Mouse (Mus musculus) cerebellum, adult 18-20 months (tissue): Measurements from ENCODE around the gene Synpo2.

Experiments used
- DNase-seq, 2 experiments: peaks; one replicate each; pipeline ENCODE4 v3.0.0; 2021

Gene Synpo2

DNA sequence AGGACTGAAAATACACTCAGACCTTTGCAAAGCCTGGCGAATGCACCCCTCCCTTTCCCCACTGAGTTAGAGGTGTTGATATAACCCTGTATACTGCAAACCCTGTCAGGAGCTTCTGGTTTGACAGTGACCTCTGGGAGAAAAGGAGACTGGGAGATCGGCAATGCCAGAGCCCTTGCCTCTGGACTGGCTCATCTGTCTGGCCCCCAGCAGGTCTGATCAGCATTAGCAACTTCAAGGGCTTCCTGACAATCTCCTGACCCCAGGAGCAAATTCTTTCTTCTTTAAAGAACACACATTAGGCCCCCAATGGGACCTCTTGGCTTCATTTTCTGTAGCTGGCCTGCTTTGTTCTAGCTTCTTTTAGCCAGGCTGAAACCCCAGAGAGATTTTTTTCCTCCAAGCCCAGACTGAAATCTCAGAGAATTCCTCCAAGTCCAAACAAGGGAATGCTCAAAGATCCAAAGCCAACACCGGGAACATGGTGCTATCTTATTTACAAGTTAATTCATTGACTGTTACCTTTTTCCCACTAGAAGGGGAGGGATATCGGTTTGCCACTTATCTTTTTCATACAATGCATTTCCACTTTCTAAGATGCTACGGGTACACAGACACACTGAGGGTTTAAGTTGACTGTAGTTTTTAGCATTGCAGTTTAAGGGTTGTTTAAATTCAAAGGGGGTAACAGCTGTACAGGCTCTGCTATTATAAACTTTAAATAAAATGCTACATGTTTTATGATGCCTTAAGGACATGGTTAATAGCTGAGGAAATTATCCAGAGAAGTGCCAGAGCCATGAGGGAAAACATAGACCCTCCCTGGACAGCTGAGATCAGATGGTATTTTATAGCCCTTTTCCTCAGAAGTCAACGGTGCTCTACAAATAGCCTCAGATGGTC, 73.4 kb downstream of the Synpo2 start:
- DNase-seq = no peak

DNA sequence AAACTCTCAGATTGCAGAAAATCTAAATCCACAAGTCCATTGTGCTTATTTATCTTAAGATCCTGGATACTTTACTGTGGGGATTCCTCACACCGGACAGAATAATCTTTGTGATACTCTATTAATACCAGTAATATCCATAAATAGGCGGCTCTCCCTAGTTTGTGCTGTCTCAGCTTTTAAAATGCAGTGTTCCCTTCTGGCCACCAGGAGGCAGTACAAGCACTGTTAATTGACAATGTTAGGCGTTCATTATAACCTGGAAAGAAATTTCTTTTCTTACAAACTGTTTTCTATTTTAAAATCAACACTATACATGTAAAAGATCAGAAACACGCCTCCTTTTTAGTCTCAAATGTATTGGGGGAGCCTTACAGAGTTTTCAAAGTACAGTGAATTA, 75.2 kb downstream of the Synpo2 start:
- DNase-seq = peak; percentile 15 to 28

DNA sequence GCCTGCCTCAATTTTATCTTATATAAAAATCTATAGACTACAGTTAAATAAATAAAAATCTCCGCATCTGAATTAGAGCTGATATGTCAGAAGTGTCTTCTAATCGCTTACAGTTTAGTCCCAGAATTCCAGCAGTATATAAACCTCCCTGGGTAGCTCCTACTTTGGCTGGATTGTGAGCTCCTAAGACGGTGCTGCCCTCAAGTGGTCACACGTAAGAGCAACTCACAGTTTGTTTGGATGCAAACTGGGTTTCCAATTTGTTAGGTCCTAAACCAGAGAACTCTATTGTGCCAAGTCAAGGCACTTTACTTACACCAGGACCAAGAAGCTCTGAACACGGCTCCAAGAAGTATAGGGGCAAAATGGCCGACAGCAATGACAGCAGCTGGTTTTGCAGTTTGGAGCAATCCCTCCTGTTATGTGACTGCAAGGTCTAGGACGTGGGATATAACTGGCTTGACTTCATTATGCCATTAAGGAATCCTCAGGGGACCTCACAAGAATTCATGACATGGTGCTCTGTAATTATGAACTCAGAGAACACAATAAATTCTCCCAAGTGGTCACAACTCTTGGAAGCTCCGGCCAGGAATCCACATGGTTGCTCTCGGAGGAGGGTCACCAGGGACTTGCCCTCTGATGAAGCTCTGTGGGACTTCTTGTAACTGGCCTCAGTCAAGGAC, 76.7 kb downstream of the Synpo2 start:
- peak; percentile 21 to 24 for DNase-seq

DNA sequence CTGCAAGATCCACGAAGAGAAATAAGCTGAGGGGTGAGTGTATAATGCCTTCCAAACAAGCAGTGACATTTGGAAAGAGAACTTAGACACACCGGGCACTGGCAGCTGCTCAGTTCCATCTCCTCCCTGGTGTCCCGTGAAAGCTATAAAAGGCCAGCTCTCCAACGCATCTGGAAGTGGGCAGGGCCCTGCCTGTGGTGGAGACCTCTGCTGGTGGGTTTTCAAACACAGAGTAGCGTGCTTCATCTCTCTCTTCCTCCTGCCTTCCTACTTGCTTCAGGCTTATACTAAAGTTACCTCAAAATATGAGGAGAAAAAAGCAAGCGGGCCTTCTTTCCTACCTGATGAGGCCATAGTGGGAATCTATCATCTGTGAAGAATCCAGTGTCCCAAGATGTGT, 77.4 kb downstream of the Synpo2 start:
- no peak for DNase-seq

DNA sequence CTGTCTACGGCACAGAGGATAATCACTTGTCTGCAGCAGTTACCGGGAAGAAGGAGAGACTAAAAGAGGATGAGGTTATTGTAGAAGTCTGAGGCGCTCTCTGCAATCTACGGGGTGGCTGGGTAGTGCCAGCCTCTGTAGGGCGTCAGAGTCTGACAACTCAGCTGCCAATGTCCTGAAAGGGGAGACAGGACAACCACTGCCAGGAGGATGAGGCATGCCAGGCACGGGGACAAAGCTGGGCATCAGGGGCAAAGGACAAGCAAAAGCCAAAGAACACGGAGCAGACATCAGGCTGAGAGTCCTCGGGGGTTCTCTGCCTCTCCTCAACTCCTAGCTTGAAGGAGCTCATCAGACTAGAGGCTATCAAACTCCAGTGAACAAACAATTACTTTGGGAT, 82.6 kb downstream of the Synpo2 start:
- DNase-seq = no peak

DNA sequence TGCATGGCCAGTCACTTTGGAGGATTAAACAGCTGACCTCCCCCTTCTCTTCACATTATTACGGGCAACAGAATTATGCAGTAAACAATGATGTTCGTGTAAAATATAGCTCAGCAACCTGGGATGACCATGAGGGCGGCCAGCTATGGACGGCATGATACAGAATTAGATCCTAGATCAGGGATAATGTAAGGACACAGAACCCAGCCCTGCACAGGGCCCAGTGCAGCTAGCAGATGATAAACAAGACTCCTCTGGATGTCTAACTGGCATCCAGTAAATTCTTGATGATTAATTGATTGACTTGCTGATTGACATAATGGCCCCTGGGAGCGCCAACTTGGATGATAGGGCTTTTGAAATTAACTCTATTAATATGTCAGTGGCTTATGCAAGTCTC, 83.0 kb downstream of the Synpo2 start:
- no peak for DNase-seq

DNA sequence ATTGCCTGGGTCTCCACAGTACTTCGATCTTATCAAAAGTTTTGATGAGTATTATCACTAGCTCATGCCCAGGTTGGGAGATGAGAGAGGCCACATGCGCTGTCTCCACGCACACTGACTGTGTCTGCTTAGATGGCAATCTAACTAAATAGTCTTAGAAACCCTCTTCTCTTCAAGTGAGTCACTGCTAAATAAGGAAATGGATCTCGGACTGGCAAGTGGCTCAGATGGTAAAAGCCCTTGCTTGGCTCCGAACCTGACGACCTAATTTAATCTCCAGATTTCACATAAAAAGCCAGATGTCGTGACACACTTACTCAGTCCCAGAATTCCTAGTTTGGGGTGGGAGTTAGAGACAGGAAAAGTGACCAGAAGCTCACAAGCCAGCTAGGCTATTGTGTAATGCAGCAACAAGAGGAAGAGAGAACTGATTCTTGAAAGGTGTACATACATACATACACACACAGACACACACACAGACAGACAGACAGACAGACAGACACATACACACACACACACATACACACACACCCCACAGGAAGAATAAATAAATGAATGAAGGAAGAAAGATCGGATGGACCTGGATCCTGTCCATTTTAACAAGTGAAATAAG, 85.3 kb downstream of the Synpo2 start:
- no peak for DNase-seq

DNA sequence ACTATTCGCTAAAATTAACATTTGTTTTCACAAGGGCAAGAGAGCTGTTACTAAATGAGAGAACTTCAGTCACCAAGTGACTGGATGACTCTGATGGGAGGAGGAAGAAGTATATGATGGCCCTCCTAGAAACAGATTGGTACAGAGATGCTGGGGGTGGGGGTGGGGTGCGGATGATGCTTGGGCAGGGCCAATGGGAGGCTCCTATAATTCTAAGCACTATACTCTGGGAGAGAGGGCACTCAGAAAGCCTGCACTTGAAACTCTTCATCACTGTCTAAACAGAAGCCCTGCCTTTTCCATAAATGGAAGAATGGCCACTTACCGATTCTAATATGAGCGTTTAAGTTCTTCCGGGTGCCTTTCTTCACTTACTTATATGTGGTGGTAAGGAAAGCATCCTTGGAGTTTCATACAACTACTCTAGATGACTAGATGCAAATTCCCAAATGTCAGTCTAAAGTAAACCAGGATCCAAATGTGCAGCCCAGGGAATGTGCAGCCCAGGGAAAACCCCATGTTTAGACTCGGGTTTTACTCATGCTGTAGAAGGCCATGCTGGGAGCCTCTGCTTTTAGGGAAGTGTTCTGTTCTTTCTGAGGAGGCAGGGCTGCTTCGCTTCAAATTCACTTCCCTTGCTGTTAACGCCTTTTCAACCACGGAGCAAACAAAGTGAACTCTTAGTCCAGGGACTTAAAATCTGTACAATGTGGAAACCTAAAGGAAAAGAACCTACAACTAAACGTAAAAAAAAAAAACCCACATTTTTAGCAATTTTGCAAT, 86.4 kb downstream of the Synpo2 start:
- DNase-seq = no peak

DNA sequence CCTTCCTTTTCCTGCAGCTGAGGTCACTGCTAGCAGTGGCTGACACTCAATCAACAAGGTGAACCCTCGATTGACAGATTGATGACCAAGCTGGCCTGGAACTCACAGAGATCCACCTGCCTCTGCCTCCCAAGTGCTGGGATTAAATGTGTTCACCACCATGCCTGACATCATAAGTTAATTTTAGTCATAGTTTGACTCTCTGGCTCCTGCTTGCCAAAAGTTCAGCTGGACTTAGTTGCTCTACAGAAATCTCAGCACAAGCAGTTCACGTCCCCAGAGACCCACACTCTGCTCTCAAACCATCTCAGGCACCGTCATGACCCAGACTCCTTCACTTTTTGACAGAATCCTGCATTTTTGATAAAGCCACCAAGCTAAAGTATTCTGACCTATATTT, 87.3 kb downstream of the Synpo2 start:
- DNase-seq = no peak

DNA sequence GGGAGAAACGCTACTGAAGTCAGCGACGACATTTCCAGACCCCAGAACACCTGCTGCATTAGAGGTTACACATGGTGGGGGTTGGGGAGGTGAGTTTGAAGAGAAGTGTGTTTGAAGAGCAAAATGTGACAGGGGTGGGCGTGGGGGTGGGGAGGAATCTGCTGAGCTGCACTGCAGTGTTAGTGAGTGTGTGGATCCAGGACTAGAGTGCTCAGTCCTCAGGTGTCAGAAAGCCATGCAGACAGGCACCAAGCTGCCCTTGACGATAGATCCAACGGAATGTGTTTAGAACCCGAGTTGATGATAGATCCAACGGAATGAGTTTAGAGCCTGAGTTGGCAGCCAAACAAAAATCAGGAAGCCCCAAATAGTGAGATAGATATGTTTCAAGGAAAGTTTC, 89.4 kb downstream of the Synpo2 start:
- no peak for DNase-seq

DNA sequence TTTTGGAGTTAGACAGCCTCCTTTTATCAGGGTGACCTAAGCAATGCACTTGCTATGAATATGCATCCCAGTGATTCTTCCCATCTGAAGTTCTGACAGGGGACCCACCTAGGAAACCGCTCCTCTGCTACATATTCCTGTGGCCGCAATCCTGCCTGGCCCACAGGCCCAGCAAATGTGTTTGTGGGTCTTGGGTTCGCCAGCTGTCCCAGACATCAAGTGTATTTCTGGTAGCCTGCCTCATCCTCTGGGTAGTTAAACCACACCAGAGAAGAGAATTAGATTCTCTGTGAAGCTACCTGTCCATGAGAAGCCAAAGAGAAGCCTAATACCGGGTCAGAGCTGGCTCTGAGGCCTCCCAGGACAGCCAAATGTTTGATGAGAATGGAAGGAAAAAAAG, 90.0 kb downstream of the Synpo2 start:
- no peak for DNase-seq

DNA sequence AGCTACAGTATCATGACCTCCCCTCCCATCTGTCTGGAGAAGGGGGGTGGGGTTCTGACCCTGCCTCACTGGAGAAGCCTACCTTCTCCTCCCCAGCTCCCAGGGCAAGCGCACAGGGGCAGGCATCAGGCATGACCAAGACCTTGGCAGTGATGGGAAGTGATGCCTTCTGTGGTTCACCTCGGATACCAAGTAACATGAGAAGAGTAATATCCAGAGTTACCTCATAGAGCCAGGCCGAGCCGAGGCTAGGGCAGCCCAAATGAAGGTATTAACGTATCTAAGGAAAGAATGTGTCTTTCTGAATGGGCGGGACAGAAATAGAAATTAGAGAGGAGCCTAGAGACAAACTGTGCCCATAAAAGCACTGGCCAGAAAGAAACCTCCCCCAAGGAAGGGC, 92.5 kb downstream of the Synpo2 start:
- DNase-seq = no peak

DNA sequence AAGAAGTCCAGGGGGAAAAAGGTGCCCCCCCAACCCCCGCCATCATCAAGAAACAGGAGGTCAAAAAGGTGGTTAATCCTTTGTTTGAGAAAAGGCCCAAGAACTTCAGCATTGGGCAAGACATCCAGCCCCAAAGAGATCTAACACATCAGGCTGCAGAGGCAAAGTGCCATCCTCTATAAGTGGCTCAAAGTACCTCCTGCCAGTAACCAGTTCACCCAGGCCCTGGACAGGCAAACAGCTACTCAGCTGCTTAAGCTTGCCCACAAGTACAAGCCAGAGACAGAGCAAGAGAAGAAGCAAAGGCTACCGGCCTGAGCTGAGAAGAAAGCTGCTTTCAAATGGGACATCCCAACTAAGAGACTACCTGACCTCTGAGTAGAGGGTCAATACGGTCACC, 93.7 kb downstream of the Synpo2 start:
- no peak for DNase-seq

DNA sequence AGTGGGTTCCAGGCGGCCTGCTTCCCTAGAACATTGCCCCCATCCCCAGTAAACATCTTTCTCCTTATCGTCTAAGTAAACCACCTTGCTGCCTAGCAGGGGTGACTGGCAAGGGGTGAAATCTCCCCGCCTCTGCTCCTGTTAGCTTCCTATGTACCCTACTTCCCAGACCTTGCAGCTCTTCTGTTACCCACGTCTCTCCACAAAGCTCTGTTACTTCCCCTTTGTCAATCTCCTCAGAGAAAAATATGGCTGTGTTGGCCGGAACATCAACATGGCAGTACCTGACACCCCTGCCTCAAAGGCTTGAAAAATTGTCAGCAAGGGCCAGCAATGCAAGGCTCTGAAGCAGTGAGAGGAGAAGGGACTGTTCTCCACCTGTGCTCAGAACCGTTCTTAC, 94.9 kb downstream of the Synpo2 start:
- DNase-seq = no peak

DNA sequence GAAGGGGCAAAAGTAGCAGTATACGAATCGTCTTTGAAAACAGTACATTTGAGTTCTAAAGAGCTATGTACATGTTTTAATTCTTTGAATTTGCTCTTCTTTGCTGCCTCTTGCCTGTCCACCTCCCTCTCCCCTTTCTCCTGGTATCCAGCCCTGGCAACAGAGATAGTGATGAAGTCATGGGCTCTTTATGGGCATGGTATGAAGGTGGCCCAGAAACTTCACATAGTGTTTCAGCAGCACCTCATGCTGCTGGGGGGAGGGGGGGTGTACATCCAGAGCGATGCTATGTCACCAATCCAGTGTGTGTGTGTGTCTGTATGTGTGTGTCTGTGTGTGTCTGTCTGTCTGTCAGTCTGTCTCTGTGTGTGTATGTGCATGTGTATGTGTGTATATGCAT, 95.8 kb downstream of the Synpo2 start:
- DNase-seq = no peak

DNA sequence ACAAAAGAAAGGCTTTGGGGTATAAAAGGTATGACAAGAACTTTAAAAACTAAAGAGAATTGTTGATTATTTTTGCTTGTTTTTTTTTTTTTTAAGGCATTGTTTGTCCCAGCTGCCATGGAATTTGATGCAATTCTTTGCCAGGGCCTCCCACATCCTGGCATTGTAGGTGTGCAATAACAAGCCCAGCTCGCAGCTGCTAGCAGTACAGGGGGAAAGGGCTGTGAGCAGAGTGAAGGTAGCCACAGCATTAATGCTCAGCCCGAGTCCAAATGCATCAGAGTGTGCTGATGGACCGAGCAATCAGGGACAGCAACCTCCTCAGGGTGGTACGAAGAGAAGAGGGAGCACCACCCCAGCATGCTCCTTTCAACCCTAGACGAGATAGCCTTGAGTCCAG, 96.3 kb downstream of the Synpo2 start:
- no peak for DNase-seq

DNA sequence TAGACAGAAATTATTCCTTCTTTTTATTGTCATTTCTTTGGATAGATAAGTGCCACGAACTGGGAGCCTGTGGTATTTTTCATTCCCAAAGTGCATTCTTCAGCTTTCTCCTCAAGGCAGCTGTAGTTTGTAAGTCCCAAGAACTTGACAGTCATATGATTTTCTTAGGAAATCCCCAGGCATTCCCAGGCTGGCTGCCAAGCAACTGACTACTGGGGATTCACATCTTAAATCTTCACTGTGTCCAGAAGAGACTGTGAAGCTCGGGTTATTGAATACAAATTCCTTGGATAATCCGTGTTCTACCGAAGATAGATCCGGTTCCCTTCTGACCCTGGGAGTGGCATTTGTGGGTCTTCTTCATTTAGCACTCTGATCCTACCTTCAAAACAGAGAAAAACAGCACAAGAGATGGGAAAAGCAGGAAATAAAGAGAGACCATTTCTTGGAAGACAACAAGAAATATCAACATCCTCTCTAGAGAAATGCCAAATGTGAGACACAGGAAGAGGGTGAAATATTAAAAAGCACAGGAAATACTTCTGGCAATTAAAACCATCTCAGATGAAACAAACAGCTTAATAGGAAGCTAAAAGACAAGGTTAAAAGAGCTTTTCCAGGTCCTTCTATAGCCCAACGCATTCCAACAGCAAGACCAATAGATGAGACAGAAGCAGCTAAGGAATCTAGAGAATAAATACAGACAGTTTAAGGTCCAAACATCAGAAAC, 97.5 kb downstream of the Synpo2 start:
- DNase-seq = no peak

DNA sequence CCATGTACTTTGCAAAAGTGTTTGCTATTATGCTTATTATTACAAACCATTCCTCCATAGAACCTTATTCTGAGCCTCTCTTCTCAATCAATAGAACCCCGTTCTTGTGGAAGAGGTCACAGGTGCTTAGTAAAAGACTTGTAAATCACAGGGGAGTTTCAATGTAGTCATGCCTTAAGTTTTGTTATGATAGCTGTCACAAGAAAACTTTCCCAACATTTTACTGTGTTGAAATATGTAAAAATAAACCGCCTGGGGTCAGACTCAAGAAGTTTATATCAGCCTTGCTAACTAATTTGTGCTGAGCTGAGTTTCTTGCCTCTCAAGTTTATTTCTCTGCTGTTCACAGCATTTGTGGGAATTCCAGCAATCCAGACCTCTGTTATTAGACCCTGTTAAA, 103.8 kb downstream of the Synpo2 start:
- no peak for DNase-seq

DNA sequence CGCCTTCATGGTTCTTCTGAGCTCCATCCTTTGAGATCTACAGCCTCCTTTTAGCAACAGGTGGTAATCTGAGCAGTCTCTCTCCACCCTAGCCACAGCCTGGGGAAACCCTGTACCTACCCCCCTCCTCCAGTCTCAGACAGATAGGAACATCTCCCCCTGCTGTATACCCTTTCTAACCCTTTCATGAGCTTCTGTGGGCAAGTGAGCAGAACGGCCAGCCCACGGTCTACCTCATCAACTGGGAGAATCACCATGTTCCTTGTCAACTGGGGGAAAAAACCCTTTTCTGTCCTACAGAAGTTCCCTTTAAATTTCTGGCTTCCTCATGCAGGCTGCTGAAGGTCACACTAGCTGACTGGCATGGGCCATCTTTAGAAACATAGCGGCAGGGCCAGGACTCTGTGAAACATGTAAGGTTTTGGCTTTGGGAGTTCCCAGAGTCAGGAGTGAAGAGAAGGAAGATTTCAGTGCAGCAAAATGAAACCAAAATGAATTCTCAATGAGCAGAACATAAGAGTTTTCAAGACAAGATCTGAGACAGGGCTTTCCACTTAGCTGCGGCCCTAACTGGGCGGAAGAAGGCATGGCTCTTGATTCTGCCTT, 104.7 kb downstream of the Synpo2 start:
- DNase-seq = no peak

DNA sequence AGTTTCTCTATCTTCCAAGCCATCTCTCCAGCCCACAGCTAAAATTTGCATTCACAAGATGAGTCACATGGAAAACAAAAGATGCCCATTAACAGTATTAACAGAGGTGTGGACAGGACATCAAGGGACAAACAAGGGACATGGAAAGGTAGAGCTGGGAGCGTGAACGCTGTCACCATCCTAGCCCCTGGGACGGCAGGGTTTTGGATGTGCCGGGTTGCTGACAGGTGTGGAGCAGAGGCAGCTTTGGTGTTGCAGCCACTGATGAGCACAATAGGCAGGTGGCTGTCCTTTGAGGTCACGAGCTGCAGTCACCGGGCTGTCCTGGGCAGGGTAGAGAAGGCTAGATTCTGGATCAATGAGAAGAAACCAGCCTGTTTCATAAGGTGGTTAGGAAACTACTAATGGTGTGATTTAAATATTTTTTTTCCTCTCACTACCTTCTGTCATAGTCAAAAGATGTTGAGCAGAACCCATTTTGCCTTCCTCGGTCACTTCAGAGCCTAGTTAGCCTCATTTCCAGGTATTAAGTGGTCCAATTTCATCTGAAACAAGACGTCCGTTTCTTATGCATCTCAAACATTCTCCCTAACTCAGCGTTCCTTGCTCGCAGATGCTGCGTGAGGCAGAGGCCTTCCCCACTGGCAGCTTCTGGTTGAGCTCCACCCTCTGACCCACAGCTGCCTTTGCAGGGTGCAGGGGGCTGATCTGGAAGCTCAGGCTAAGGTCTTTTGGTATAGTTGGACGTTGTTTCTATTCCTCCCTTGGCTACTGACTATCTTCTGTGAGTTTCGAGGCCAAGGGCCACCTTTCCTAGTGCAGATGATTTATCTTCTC, 105.4 kb downstream of the Synpo2 start:
- no peak for DNase-seq

DNA sequence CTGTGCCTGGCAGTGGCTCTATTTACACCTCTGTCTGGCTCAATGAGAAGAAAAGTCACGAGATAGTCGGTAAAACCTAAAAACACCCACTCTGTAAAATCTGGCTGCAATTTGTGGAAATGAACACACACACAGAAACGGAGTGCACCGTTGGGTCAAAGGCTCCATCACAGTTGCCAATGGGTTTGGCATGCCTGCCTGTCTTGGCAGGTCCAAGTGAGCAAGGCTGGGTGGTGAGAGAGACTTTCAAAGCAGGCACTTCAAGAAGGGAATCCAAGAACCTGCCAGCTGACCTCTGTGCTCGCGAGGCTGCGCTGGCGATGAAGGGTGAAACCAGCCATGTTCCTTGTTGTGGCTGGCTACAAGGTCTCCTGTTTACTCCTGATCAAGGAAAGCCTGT, 107.2 kb downstream of the Synpo2 start:
- DNase-seq = no peak
